Mouse (Mus musculus) c-Kit-positive CD71-positive TER-119-negative erythroid progenitor cells, embryonic 14.5 days (primary cell): ENCODE data around the gene Stum.

Source experiments
- DNase-seq: peaks from one replicate; pipeline ENCODE4 v3.0.0-alpha.2; 2013; ENCODE audit warnings: low read depth

Stum gene

GRCm38 (mm10) chr1:180428871-180429270 lies 54.4 kb downstream of the Stum start:
- no peak for DNase-seq

GRCm38 (mm10) chr1:180428101-180428712 lies 55.1 kb downstream of the Stum start:
- peak; percentile 71 for DNase-seq

- DNase-seq, result no peak
Observed at GRCm38 (mm10) chr1:180427685-180428084, 55.6 kb downstream of the Stum start.

- no peak for DNase-seq
Observed at GRCm38 (mm10) chr1:180426405-180426804, 56.9 kb downstream of the Stum start.

- DNase-seq, result no peak
Observed at GRCm38 (mm10) chr1:180423931-180424330, 59.4 kb downstream of the Stum start.

GRCm38 (mm10) chr1:180423008-180423639 lies 60.2 kb downstream of the Stum start:
- DNase-seq, result no peak

GRCm38 (mm10) chr1:180422076-180422828 lies 61.1 kb downstream of the Stum start:
- DNase-seq, result peak; percentile 40

GRCm38 (mm10) chr1:180421165-180421909 lies 62.0 kb downstream of the Stum start:
- no peak for DNase-seq

- no peak for DNase-seq
Observed at GRCm38 (mm10) chr1:180420496-180421164, 62.7 kb downstream of the Stum start.

- no peak for DNase-seq
Observed at GRCm38 (mm10) chr1:180419059-180419458, 64.2 kb downstream of the Stum start.

- DNase-seq, result no peak
Observed at GRCm38 (mm10) chr1:180417118-180417517, 66.2 kb downstream of the Stum start.

GRCm38 (mm10) chr1:180415836-180416235 lies 67.5 kb downstream of the Stum start:
- no peak for DNase-seq

- DNase-seq, result no peak
Observed at GRCm38 (mm10) chr1:180415064-180415463, 68.2 kb downstream of the Stum start.

GRCm38 (mm10) chr1:180410306-180410705 lies 73.0 kb downstream of the Stum start:
- no peak for DNase-seq

- no peak for DNase-seq
Observed at GRCm38 (mm10) chr1:180409771-180410170, 73.5 kb downstream of the Stum start.

- DNase-seq, result no peak
Observed at GRCm38 (mm10) chr1:180408832-180409231, 74.5 kb downstream of the Stum start.

GRCm38 (mm10) chr1:180407727-180408719 lies 75.3 kb downstream of the Stum start:
- DNase-seq, result no peak

- peak; percentile 65 for DNase-seq
Observed at GRCm38 (mm10) chr1:180407171-180407671, 76.1 kb downstream of the Stum start.

GRCm38 (mm10) chr1:180406336-180407035 lies 76.8 kb downstream of the Stum start:
- no peak for DNase-seq
